Mouse (Mus musculus) gastrocnemius, adult 2 months (tissue): Measurements from ENCODE around the gene Rgs16. TPM values are rescaled to one million over a fixed set of nuclear protein-coding genes. Genes with fewer than 3 reads are reported as not detected.

Source experiments
- DNase-seq: peaks from one replicate; pipeline ENCODE4 v3.0.0; 2022
- H3K27ac ChIP-seq: fragments of 200-600 bp; 2 replicates; pipeline ENCODE4 v1.8.1; 2022; ENCODE audit warnings: mild to moderate bottlenecking
- H3K4me3 ChIP-seq: fragments of 200-600 bp; 2 replicates; pipeline ENCODE4 v1.8.1; 2022; ENCODE audit warnings: mild to moderate bottlenecking, moderate library complexity
- CTCF ChIP-seq: fragments of 200-600 bp; IDR thresholded peaks from 2 replicates; pipeline ENCODE4 v1.8.1; 2022; ENCODE audit warnings: antibody characterized with exemption, mild to moderate bottlenecking, moderate library complexity
- intact Hi-C: fragments of 180-260 bp; cut with DNase I; formaldehyde crosslinking; loops from one replicate; pipeline ENCODE4 v1.15.1; 2025
- total RNA-seq, 2 experiments: library from RNA; stranded (reverse); gene quantifications; 2 replicates each; pipeline ENCODE4 v1.2.3; 2021

Rgs16 gene
- total RNA-seq, 2 experiments from 2014 or later: 0.59 to 1.8 TPM

- Histone ChIP-seq H3K4me3 (no peak overlapping the region), H3K27ac (no peak overlapping the region)
- DNase-seq: no peak
- no peak for TF ChIP-seq CTCF
- intact Hi-C loops: no loop called here
Measured at GRCm38 (mm10) chr1:153702853-153703410, 37.2 kb upstream of the Rgs16 start.

- DNase-seq: no peak
- Histone ChIP-seq H3K4me3 (no peak overlapping the region), H3K27ac (no peak overlapping the region)
- TF ChIP-seq CTCF: no peak
- intact Hi-C loops: no loop called here
Measured at GRCm38 (mm10) chr1:153703445-153703991, 36.6 kb upstream of the Rgs16 start.

GRCm38 (mm10) chr1:153704174-153704573 lies 36.0 kb upstream of the Rgs16 start:
- intact Hi-C loops: no loop called here
- no peak for TF ChIP-seq CTCF

GRCm38 (mm10) chr1:153704996-153705395 lies 35.2 kb upstream of the Rgs16 start:
- no peak for TF ChIP-seq CTCF
- intact Hi-C loops: no loop called here
- DNase-seq: no peak
- H3K27ac ChIP-seq: no peak overlapping the region
- H3K4me3 ChIP-seq: no peak overlapping the region

More at GRCm38 (mm10) chr1:153704174-153704573, 36.0 kb upstream of the Rgs16 start:
- Histone ChIP-seq H3K27ac (no peak overlapping the region), H3K4me3 (no peak overlapping the region)
- DNase-seq: no peak

GRCm38 (mm10) chr1:153708626-153709025 lies 31.5 kb upstream of the Rgs16 start:
- TF ChIP-seq CTCF: no peak
- Histone ChIP-seq H3K27ac (no peak overlapping the region), H3K4me3 (no peak overlapping the region)
- no peak for DNase-seq
- intact Hi-C loops: no loop called here

- H3K4me3 ChIP-seq: no peak overlapping the region
- intact Hi-C loops: no loop called here
- no peak for TF ChIP-seq CTCF
- no peak overlapping the region for H3K27ac ChIP-seq
- no peak for DNase-seq
Measured at GRCm38 (mm10) chr1:153709451-153709850, 30.7 kb upstream of the Rgs16 start.

GRCm38 (mm10) chr1:153711544-153712262 lies 28.4 kb upstream of the Rgs16 start:
- TF ChIP-seq CTCF: no peak
- Histone ChIP-seq H3K4me3 (no peak overlapping the region), H3K27ac (no peak overlapping the region)
- no peak for DNase-seq
- intact Hi-C loops: no loop called here

- TF ChIP-seq CTCF: no peak
- Histone ChIP-seq H3K4me3 (no peak overlapping the region), H3K27ac (no peak overlapping the region)
- intact Hi-C loops: no loop called here
- no peak for DNase-seq
Measured at GRCm38 (mm10) chr1:153712633-153713032, 27.5 kb upstream of the Rgs16 start.

GRCm38 (mm10) chr1:153717990-153718389 lies 22.2 kb upstream of the Rgs16 start:
- no peak for TF ChIP-seq CTCF
- no peak for DNase-seq
- H3K27ac ChIP-seq: no peak overlapping the region
- no peak overlapping the region for H3K4me3 ChIP-seq
- intact Hi-C loops: no loop called here

- no peak for DNase-seq
- Histone ChIP-seq H3K4me3 (no peak overlapping the region), H3K27ac (no peak overlapping the region)
- intact Hi-C loops: no loop called here
- no peak for TF ChIP-seq CTCF
Measured at GRCm38 (mm10) chr1:153720935-153721334, 19.2 kb upstream of the Rgs16 start.

- no peak for TF ChIP-seq CTCF
- DNase-seq: no peak
- no peak overlapping the region for H3K4me3 ChIP-seq
- H3K27ac ChIP-seq: no peak overlapping the region
- intact Hi-C loops: no loop called here
Measured at GRCm38 (mm10) chr1:153721565-153722310, 18.4 kb upstream of the Rgs16 start.

GRCm38 (mm10) chr1:153723426-153723825 lies 16.7 kb upstream of the Rgs16 start:
- DNase-seq: no peak
- intact Hi-C loops: no loop called here
- H3K27ac ChIP-seq: no peak overlapping the region
- H3K4me3 ChIP-seq: no peak overlapping the region
- TF ChIP-seq CTCF: no peak

GRCm38 (mm10) chr1:153726636-153727035 lies 13.5 kb upstream of the Rgs16 start:
- intact Hi-C loops: no loop called here
- no peak overlapping the region for H3K4me3 ChIP-seq
- DNase-seq: no peak
- no peak for TF ChIP-seq CTCF
- no peak overlapping the region for H3K27ac ChIP-seq
